Mouse (Mus musculus) E14TG2a.4 (cell line): ENCODE measurements around the gene Smg1.

Source experiments
- CTCF ChIP-seq: conservative IDR thresholded peaks from 2 replicates; pipeline ENCODE4 v1.5.1; 2014; ENCODE audit warnings: low read length
- POU5F1 ChIP-seq: IDR thresholded peaks from 2 replicates; pipeline ENCODE4 v1.6.1; 2014; ENCODE audit warnings: low read length, borderline replicate concordance

DNA sequence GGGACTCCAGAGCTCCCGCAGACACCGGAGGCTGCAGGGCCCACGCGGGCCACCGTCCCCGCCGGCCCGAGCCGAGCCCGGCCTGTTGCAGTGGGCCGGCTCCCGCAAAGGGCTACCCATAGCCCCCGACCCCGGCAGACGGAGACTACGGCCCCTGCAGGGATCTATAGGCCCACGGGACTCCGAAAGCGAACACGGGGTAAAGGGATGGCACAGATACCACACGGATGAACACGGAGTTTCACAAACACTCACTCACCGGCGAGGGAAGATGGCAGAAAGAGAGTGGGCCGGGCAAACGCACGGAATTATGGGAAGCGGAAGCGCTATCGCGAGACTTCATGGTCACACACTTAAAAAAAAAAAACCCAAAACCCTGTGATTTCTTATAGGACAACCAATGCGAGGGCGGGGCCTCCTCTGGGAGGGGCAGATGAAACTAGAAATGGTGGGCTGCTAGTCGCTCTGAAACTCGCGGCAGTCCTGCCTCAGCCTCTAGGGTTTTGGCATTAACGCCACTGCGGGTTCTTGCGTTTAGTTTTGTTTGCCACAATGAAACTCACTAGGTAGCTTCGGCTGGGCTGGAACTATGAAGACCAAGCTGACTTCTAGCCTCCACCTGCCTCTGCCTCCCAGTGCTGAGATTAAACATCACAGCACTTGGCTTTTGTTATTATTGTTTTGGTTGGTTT is 127.4 kb downstream of the Smg1 start, which contains the start of gene Rps15a:
- TF ChIP-seq CTCF (no peak), POU5F1 (no peak)
